ENCODE assay signal across 26 mouse cellular contexts in genomic region chr16:51562866-51563658, GRCm38 (mm10).
A peak's percentile ranks its signal among the peaks of the same experiment; 100 is the strongest.
DNase-seq lines count a peak whose midpoint lies in the region; ATAC-seq and TF ChIP-seq lines count a peak whose summit lies in the region.
"Had no signal": no experiment of that assay in that cellular context is flagged by ENCODE, and none has a peak within 500 bp of the region (broad histone marks: within the 10 kb centered on the region; RNA-seq: fewer than 3 reads in every experiment).

No protein-coding gene starts in this region.

- no peak for TF ChIP-seq CTCF in brain, embryonic 14.5 days (IDR thresholded peaks at IDR 0.05; ENCODE audit: borderline replicate concordance, extremely low read depth, insufficient read depth, insufficient read length)
- TF ChIP-seq CTCF in heart, adult 2 months (IDR thresholded peaks at IDR 0.05): no peak

- TF ChIP-seq POLR2A in brain, embryonic 14.5 days (IDR thresholded peaks at IDR 0.05; ENCODE audit: borderline replicate concordance, extremely low read depth, insufficient read depth, insufficient read length, poor library complexity, severe bottlenecking): no peak
- no peak for TF ChIP-seq POLR2A in heart, adult 2 months (IDR thresholded peaks at IDR 0.05; ENCODE audit: insufficient read depth, low read depth, low read length)

- H3K79me2 ChIP-seq in heart, adult 2 months (replicated peaks; ENCODE audit: control insufficient read depth, insufficient read depth, low read length): no peaks in the 10 kb centered on the region

- WGBS in kidney, embryonic 15.5 days: 92% methylated on average over 5 of the region's 5 CpGs
- WGBS in heart, adult 2 months: 78% methylated on average over 5 of the region's 5 CpGs

- H3K4me2 ChIP-seq in kidney, embryonic 15.5 days: no peak overlapping the region
- H3K4me2 ChIP-seq: embryonic facial prominence, embryonic 15.5 days; hindbrain, embryonic 14.5 days; lung, embryonic 14.5 days; midbrain, embryonic 15.5 days; neural tube, embryonic 12.5 days had no signal

- H3K4me1 ChIP-seq in kidney, embryonic 15.5 days: no peaks in the 10 kb centered on the region
- no peaks in the 10 kb centered on the region for H3K4me1 ChIP-seq in heart, adult 2 months (ENCODE audit: control insufficient read depth, insufficient read depth, low read length)
- H3K4me1 ChIP-seq: embryonic facial prominence, embryonic 15.5 days; heart, embryonic 10.5 days; megakaryocyte, embryonic 14.5 days; midbrain, embryonic 15.5 days; neural tube, embryonic 12.5 days had no signal

- no peak overlapping the region for H3K27ac ChIP-seq in kidney, embryonic 15.5 days
- H3K27ac ChIP-seq in heart, adult 2 months: no peak overlapping the region
- H3K27ac ChIP-seq: embryonic facial prominence, embryonic 15.5 days; gastrocnemius, adult 2 months; heart, embryonic 10.5 days; hindbrain, embryonic 14.5 days; left cerebral cortex, adult 2 months; liver, embryonic 14.5 days; midbrain, embryonic 15.5 days; neural tube, embryonic 12.5 days had no signal

- no peaks in the 10 kb centered on the region for H3K27me3 ChIP-seq in kidney, embryonic 15.5 days
- H3K27me3 ChIP-seq in heart, adult 2 months (ENCODE audit: control insufficient read depth, insufficient read depth, low read length): no peaks in the 10 kb centered on the region
- H3K27me3 ChIP-seq: CH12.LX; embryonic facial prominence, embryonic 15.5 days; megakaryocyte, embryonic 14.5 days; midbrain, embryonic 15.5 days; neural tube, embryonic 12.5 days had no signal

- no peak for TF ChIP-seq EP300 in heart, adult 2 months (IDR thresholded peaks at IDR 0.05; ENCODE audit: insufficient read depth, low read depth, low read length)

- no peak overlapping the region for H3K9ac ChIP-seq in kidney, embryonic 15.5 days
- no peak overlapping the region for H3K9ac ChIP-seq in heart, adult 2 months (ENCODE audit: low read depth, low read length)
- H3K9ac ChIP-seq: embryonic facial prominence, embryonic 15.5 days; hindbrain, embryonic 14.5 days; liver, embryonic 14.5 days; lung, embryonic 14.5 days; midbrain, embryonic 15.5 days; neural tube, embryonic 12.5 days had no signal

- no peak for DNase-seq in frontal cortex, postnatal 25 days (ENCODE audit: low spot score in 2 of 2)
- DNase-seq in kidney, postnatal 14 days: peak; percentile 7
- peak; percentile 63 for DNase-seq in brain, embryonic 14.5 days (ENCODE audit: low read depth)
- DNase-seq in telencephalon, adult 2 months (ENCODE audit: low read depth, low spot score): peak; percentile 29
- DNase-seq in heart, adult 2 months: no peak
- DNase-seq: adrenal gland, adult 2 months; B cell, adult 2 months; cerebellum, adult 8-10 months; gastrocnemius, adult 2 months; heart, postnatal 4 days; lung, embryonic 14.5 days; lung, postnatal 36 days; thymus, postnatal 14 days had no signal

- intact Hi-C loops in heart, adult 2 months (cut with DNase I): no loop called here

- peak; percentile 99 for ATAC-seq in frontal cortex, adult (ENCODE audit: low TSS enrichment)
- no peak for ATAC-seq in kidney, embryonic 15.5 days (replicated peaks; ENCODE audit: low FRiP score)
- ATAC-seq: inflammation-experienced regulatory T-cells, adult 6 months; midbrain, embryonic 15.5 days had no signal

- no peak overlapping the region for H3K4me3 ChIP-seq in kidney, embryonic 15.5 days (replicated peaks)
- H3K4me3 ChIP-seq in heart, adult 2 months: no peak overlapping the region
- H3K4me3 ChIP-seq: embryonic facial prominence, embryonic 15.5 days; gastrocnemius, adult 2 months; heart, embryonic 10.5 days; left cerebral cortex, adult 2 months; megakaryocyte, embryonic 14.5 days; midbrain, embryonic 15.5 days; neural tube, embryonic 12.5 days had no signal

- H3K9me3 ChIP-seq in kidney, embryonic 15.5 days (replicated peaks): no peaks in the 10 kb centered on the region
- H3K9me3 ChIP-seq: embryonic facial prominence, embryonic 15.5 days; G1E; heart, embryonic 10.5 days; megakaryocyte, embryonic 14.5 days; midbrain, embryonic 15.5 days; neural tube, embryonic 12.5 days had no signal

- no peaks in the 10 kb centered on the region for H3K36me3 ChIP-seq in kidney, embryonic 15.5 days
- no peaks in the 10 kb centered on the region for H3K36me3 ChIP-seq in heart, adult 2 months (ENCODE audit: control insufficient read depth, insufficient read depth, low read length)
- H3K36me3 ChIP-seq: embryonic facial prominence, embryonic 15.5 days; G1E; heart, embryonic 10.5 days; midbrain, embryonic 15.5 days; neural tube, embryonic 12.5 days had no signal

Comparison
In these comparisons a context has a peak if more than half of its experiments do, and no peak if none do; other contexts are left out.
1. DNase-seq: peak in kidney, postnatal 14 days (single experiment), brain, embryonic 14.5 days (single experiment) and telencephalon, adult 2 months (single experiment); none in frontal cortex, postnatal 25 days (0 of 2) and heart, adult 2 months (0 of 2).